Mouse (Mus musculus) adrenal gland, postnatal 4 days (tissue): ENCODE results near the gene Plpp4. TPM values are rescaled to one million over a fixed set of nuclear protein-coding genes. Genes with fewer than 3 reads are reported as not detected.

ENCODE experiments used
- DNase-seq, 2 experiments: peaks; one replicate each; pipeline ENCODE4 v3.0.0; 2021 to 2022; ENCODE audit warnings: low spot score in 2 of 2, mixed read lengths in 2 of 2
- total RNA-seq, 2 experiments: library from RNA; stranded (reverse); gene quantifications; 2 replicates each; pipeline ENCODE4 v1.2.3; 2021

Gene Plpp4
- total RNA-seq, 2 experiments from 2014 or later = 0.40 to 1.3 TPM

DNA sequence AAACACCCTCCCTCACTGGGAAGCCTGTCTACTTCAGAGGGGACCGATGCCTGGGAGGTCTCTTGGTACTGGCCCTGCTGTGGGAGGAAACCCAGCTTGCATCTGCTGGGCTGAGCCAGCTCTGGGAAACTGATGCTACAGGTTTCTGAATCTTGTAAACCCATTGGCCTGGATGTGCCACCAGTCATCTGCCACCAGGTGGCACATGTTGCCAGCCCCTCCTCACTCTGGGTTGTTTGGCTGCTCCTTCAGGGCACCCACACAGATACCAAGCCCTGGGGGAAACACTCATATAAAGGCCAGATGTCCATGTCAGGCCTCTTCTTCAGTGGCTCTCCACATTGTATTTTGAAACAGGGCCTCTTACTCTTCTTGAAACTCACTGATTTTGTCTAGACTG lies 36.4 kb downstream of the Plpp4 start:
- no peak for DNase-seq

DNA sequence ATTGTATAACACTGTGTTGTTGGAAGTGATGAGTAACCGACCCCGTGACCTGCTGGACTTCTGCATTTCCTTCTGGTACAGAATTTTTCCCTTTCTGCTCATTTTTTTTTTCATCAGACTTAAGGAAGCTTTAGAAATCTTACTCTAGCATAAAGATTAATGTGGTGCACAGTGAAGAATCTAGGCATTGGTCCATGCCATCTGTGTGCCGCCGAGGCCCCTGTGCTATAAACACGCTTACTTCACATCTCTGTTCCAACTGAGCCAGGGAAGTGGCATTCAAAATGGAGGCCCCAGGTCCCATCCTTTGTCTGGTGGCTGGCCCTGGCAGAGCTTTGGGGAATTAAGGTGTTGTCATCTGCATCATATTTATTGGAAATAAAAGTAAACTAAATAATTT lies 44.8 kb downstream of the Plpp4 start:
- no peak for DNase-seq

DNA sequence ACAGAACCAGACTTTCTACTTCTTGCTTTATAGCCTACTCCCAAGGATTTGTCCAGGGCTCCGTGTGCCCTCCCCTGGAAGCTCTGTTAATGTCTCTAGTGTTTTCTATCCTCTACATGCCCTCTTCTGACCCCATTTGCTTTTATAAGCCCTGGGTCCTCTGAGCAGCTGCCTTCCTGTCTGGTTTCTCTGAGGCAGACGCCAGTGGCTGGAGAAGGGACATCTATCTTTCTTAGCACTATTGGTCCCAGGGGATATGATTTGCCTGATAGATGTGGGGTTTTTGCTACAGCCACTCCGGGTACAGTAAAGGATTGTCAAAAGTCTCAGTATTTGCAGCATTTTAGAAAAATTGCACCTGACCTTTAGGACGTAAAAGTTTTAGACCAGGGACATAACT lies 46.5 kb downstream of the Plpp4 start:
- no peak for DNase-seq

DNA sequence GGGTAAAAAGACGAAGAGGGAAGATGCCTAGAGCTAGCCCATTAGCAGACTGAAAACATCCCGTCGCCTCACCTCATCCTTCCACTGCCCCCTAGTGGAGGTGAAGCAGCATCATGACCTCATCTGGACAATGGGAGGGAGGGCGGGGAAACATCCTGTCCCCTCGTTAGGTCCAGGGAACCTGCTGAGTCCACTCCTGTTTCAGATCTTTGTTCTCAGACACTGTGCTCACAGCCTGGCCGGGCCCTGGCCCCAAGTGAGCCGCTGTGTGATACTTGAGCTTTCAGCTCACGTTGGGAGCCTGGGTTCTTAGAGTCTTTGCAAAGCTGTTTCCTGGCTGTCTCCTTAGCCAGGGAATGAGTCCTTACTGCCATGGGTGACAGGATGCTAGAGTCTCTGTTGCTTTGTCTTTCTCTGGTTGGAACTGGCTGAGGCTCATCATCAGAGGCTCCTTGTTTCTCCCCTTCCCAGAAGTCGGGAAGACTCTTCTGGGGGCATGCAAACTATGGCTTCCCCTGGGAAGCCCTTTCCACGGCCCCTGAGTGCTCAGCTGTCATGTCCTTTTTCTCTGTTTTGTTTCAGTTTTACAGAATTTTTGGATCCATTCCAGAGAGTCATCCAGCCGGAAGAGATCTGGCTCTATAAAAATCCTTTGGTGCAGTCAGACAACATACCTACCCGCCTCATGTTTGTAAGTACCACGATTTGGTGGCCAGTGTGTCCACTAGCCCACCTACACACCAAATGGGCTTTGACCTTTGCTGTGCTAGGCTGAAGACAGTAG lies 50.4 kb downstream of the Plpp4 start:
- no peak for DNase-seq

DNA sequence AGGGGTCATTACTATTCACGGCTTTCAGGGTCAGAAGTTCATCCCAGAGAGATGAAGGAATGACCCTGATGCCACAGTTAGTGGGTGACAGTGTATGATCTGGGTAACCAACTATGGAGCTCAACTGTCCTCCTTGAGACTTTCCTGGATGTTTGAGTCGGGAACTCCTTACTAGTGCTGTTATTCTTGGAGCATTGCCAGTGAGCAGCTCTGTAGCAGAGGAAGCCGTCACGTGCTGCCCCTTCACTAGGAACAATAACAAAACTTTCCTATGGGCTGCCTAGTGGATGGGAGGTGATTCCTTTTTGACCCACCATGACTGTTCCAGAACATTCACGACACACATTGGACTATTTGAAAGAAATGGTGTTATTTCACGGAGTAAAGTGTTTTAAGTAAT lies 51.8 kb downstream of the Plpp4 start:
- DNase-seq = no peak

DNA sequence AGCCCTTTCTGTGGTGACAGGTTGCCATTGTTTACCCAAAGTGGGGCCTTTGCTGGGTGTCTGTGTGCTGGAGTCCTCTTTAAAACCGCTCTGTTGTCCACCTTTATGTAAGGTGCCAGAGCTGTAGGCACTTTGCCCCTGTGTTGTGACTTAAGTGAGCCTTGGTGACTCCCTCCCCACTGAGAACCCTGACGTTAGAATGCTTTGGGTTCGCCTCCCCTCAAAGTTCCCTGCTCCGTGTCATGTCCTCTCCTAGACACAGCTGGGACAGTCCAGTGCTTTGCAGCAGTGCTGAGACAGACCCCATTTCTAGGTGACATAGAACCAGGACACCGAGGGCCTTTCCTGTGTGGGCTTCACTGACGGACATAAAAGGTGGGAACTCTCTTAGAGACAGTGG lies 55.7 kb downstream of the Plpp4 start:
- DNase-seq = no peak

DNA sequence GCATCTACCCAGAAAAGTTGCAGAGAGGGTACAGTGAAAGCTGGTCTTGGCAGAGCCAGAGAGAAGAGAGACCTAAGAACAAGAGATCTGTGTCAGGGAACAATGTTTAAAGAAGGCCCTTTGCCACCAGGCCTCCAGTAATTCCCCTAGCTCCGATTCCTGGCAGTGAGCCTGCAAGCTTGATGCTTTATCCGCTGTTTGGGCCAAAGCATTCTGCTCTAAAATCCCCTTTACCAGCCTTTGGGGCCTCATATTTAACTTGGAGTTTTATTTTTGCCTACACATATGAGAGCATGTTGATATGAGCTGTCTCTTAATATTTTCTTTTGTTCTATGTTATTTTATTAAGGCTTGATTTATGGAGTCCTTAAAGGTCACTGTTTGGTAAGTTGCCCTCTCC lies 57.1 kb downstream of the Plpp4 start:
- no peak for DNase-seq

DNA sequence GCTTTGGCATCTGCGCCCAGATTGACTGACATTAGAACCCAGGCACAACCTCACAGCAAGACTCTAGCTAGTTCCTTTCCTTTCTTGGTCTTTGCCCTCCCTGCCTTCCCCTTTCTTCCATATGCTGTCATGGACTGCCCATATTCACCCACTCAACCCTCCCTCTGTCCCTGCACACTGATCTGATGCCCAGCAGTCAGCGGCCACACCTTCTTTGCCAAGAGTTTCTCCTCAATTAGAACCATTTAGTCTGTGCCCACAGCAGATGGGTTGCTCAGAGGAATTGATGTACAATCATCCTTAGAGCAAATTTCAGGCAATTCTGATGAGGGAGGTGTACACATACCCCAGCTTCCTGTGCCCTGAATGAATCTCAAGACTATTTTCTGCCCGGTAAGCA lies 83.3 kb downstream of the Plpp4 start:
- no peak for DNase-seq

DNA sequence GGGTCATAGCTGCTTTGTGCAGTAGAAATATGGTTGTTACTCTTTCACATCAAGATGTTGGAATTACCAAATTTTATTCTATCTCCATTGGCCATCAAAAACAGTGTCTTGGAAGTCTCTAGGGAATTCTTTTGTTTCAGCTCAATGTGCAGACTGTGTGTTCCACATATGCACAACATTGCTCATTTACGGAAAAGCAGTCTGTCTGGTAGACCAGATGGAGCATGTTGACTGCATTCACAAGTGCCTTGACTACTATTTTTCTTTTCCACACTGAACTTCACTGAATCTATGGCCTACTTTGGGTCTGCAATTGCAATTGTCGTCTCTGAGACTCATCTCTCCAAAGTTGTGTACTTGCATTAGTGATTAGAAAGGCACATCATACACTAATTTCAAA lies 98.7 kb downstream of the Plpp4 start:
- DNase-seq = no peak

DNA sequence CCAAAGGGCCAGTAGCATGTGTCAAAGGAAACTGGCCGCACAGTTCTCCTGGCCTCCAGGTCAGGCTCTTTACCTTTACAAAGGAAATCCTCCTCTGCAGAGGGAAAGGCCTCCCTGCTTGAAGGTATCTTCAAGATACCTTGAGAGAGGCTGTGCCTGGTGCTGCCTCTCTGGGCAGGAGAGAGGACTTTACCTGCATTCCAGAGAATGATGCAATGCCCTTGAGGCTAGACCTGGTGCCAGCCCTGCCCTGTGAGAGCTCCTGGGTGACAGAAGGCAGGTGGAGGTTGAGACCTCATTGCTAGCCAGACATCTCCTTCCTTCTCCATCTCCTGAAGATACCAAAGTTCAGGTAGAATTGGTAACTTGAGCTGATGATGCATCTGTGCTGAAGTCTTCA lies 118.5 kb downstream of the Plpp4 start:
- DNase-seq = no peak

DNA sequence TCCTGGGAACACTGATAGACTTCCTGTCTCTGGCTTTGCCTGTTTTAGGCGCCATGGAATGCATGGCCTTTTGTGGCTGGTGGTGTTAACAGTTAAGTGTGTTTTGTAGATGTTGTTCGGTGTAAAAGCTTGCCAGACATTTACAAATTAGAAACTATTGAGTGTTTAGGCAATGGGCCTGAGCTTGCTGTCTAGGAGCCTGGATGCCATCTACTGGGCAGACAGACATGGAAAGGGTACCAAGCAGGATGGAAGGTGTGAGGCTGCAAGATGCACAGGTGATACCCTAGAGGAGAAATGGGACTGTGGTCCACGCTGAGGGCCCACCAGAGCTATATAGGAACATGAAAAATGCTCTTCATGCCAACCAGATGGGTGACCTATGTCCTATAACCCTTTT lies 128.3 kb downstream of the Plpp4 start:
- DNase-seq = no peak

DNA sequence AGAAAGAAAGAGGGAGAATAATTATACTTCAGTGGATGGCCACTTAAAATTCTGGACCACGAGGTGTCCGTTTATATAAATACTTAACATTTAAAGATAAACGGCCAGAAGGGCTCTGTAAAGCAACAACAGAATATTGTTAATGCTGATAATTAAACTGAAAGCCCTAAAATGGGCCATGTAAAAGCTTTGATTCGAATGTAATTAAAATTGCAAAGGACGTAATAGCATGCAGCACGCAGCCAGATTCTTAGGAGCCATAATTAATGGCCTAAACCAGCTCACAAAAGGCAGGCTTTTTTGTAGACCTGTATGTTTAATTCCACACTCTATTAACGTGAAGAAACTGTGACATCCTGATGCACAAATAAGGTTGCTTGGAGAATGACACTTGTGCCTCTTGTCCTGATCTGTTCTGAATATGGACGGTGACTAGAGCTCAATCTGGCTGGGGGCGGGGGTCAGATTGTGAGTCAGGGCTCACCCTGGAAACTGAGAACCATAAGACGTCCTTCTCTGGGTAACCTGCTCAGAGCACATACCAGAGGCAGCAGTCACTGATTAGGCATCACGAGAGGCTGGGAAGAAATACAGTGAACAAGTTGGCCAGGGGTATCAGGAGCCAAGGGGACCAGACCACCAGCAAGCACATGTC lies 136.1 kb downstream of the Plpp4 start:
- DNase-seq = no peak

DNA sequence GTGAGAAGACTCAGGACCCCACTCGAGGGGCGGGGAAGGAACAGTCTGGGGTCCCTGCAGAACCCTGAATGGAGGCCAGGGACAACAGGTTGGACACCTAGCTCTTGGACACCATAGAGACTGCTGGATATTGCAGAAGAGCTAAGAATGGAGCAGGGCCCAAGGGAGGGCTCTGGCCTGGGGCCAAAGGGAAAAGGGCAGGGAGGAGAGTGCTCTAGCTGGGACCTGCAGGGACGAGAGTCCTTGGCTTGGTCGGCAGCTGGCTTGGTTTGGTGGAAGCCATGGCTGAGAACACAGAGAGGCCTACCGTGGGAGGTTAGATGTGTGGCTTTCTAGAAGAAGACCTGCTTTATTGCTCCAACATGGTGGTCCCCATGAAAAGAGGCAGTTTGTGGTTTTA lies 139.7 kb downstream of the Plpp4 start:
- DNase-seq = no peak

DNA sequence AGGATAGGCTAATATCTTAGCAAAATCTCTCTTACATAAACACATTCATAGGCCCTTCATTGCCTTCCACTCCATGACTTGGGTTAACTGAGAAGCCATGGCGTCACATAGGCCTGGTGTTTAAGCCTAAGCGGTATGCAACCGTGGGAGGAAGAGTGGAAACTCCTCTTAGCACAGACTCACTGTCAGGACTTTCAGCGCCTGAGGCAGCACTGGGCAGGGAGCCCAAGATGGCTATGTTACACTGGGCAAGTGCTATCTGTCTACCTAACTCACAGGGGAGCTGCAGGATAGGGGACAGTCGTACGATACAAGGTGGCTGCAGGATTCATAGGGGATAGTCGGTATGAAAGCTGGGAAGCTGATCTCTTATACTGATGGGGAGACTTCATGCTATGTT lies 142.2 kb downstream of the Plpp4 start:
- DNase-seq = no peak

DNA sequence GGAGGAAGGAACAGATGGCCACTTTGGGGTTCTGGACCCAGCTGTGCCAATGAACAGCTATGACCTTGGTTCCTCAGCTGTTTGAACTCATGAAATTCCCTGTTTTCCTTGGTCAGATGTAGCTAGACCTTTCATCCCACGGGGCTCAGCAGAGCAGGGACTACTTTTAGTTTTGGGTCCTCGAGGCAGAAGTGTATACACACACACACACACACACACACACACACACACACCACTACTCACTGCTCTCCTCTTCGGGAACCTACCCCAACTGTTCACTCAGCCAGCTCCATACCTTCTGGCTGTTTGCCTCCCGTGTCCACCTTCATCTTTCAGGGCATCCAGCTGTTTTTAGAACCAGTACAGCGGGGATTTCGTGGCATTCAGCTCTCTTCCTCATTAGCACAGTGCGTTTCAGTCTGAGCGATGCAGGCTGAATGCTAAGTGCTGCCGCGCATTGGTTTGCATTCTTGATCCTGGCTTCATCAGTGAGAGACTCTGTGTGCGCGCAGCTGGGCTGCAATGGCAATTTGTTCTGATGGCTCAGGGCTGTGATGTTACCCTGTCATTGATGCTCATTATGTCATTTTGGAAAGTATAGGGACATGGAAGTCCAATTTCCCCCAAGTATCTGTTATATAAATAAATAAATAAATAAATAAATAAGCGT lies 146.0 kb downstream of the Plpp4 start:
- DNase-seq = no peak

DNA sequence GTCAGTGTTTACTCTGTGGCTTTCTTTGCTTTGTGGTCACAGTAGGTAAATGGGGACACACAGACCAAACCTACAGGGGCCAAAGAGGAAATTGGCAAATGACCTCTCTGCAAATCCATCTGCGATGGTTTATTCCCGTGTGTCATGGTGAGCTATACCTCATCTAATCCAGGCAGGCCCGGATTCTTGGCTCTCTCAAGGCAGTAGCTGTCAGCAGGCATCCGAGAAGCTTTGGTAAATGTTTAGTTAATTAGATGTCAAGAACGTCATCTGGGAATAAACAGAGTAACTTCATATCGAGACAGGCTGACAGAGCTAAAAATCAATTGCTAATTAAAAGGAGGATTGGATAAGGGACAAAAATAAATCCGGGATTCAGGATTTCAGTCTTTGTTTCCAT lies 149.2 kb downstream of the Plpp4 start:
- no peak for DNase-seq

DNA sequence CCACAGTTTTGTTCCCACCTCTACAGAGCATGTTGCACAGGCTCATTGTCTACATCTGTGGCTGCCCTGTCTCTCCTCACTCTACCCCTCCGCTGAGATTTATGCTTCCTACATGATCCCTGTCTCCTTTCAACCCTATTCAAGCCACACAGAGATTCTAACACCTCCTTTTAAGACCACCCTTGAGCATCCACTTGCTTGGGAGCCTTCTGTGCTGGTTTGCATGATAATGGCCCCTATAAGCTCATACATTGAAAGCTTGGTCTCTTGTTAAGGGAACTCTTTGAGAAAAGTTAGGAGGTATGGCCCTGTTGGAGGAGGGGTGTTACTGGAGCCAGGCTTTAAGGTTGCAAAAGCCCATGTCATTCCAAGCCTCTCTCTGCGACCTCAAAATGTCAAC lies 155.9 kb downstream of the Plpp4 start:
- DNase-seq = no peak

DNA sequence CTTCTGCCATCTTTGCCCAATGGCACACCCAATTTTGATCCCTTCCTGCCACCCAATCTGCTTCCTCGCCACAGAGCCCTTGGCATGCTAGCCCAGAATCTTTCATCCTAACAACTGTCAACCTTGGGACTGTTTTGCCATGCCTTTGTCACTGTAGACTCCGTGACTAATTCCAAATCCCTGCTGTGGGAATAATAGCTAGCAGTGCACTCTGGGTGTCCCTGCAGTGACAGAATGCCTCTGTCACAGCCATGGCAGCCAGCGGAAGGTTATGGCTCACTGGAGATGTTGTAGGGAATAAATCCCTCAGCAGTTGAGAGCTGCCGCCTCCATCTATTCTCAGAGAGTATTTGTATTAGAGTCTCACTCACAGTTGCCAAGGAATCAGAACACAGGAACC lies 158.3 kb downstream of the Plpp4 start:
- DNase-seq = no peak

DNA sequence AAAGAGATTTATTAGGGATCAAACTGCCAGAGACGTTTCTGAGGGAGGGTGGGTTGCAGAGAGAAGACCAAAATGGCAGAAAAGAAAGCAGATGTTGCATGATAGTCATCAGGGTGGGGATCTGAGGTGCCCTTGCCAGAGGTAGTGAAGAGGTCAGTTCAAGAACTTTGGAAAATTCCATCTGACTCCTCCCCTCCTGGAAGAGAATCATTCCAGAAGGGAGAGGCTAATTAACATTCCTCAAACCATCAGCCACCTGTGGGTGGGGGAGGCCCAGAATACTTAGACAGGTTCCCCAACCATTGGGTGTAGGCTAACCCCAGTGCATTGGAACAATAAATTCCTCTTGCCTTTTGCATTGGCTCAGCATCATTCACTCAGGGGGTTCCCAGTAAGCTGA lies 164.3 kb downstream of the Plpp4 start:
- no peak for DNase-seq

DNA sequence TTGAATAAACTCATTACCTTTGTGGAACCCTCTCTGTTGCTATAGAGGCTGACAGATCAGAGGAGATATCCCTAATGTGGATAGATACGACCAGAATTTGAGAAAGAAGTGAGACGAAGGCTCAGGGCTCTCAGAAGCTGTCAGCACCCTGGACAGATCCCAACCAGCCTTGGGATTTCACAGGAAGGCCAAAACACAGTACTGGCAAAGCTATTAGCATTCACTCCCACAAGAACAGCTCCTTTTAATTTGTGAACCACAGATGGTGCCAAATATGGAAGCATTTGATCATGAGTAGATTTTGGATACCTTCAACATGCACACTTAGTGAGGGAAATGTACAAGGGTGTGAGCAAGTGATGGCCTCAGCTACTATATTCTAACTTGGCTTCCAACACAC lies 168.7 kb downstream of the Plpp4 start:
- DNase-seq = peak; percentile 5 to 6

DNA sequence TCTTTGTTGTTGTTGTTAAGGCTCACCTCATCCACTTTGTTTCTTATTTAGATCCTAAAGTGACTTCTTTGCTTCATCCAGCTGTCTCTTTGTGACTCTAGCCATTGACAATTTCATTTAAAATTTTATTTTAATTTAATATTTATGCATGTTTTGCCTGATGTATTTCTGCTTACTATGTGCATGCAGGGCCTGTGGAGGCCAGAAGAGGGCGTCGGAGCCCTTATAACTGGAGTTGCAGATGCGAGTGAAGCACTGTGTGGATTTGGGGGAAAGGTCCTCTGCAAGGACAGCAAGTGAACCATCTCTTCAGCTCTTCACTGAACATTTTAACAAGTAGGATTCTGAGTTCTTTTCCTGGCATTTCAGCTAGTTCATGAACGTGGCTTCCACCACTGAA lies 172.0 kb downstream of the Plpp4 start:
- no peak for DNase-seq

DNA sequence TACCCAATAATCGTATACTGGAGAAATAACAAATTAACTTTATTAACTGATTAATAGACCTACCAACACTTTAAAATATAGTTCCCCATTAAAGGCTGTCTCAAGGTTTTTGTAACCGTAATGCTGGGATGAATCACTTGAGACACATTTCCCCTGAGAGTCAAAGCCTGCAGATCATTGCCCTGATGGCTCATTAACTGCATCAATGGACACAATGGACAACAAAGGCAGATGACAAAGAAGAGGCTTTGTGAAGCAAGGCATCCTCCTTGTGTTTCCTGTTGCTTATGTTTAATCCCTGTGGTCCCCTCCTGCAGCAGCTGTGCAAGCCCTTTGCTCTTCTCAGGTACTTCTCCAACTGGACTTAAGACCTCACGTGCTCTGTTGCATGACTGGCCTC lies 173.1 kb downstream of the Plpp4 start:
- no peak for DNase-seq
